Mouse (Mus musculus): ENCODE measurements at regions not wholly inside any gene's neighbourhood (a gene's known extent, or its start where the extent isn't known, plus 50 kb on each side); places are given as distances from the start of the nearest gene placed in this dataset.

DNA sequence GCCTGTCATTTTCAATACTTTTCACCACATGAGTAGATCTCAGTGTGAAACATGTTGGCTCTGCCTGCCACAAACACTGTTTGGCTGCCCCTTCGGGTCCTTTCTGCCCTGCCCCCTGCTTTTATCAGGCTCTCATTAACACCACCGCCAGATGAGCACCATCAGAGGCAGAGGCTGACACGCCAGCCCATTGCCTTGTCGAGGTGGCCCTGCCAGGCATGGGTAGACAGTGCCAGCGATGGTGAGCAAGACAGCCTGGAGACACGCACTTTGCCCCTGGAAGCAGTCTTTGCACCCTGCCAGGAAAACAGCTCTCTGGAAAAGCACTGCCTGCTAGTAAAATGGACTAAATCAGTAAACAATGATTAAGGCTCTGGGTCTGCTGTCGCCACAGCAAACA is 158.2 kb downstream of the Gm10295 start:
- DNase-seq: peak; percentile 78 to 79

DNA sequence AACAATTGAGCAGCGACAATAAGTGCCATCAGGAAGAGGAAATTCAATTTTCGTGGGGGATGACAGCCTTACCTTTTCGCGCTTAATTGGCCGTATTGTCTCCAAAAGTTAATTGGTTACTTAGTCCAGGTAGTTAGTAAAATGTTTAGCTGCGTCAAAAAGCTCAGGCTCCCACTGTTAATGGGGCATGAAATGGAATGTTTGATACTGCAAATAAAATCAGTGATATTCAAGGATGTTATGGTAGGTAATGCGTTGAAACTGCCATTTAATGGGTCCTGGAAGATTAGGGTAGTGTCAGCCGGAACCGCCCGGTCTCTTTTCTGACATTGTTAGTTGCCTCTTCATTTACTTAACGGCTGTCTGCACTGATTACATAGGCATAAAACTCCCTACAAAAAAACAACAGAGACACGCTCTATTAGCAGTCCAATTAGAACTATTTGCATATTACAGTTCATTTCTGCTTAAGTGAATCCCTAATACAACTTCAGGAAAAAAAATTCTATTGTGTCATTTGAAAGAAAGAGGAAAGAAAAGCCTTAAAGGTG is 161.0 kb downstream of the Gm10295 start:
- peak; percentile 19 for DNase-seq

DNA sequence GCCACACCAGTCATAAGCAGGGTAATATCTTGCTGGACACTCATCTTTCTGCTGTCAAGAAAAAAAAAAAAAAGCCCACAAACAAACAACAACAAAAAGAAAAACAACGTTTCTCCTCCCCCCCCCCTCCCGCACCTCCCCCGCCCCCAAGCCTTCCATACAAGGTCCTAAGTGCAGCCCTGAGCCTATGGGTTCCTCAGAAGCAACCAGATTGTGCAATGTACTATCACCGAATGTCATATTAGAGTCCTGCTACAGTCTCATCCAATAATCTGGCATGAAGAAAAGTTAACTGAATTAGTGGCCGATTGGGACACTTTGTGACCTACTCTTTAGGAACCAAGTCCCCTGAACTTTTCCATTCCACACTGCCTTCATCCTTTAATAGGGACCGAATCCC is 161.5 kb downstream of the Gm10295 start:
- DNase-seq: no peak

DNA sequence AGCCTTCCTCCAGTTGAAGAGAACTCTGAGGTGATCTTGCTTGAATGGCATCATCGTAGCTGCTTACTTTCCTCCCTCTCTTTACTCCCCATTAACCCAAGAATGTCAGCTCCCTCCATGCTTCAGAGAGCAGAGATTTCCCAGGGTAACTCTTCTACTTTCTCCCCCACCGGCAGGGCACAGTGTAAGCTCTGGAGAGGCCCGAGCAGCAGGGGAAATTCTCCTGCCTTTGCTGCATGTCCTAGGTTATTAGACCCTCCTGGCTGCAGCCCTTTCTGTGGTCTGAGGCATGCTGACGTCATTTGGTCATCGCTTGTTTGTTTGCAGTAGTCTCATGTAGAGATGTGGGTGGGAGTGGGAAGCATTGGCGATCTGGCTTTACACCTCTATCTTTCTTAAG is 163.2 kb downstream of the Gm10295 start:
- DNase-seq: peak; percentile 12 to 17

DNA sequence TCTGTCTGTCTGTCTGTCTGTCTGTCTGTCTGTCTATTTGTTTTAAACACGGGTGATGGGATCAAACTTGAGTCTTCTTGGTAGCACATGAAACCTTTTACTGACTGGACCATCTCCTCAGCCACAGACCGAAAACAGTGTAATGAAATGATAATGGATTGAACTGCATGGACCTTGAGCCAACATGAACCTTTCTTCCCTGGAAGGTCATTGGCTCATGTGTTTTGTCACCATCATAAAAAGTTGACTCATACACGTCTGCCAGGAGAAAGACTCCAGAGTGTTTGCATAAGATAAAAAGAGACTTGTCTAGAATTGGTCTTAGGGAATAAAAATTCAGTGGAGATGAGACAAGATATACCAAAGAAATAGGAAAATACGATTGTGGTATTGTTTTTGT is 176.4 kb downstream of the Gm10295 start:
- no peak for DNase-seq

DNA sequence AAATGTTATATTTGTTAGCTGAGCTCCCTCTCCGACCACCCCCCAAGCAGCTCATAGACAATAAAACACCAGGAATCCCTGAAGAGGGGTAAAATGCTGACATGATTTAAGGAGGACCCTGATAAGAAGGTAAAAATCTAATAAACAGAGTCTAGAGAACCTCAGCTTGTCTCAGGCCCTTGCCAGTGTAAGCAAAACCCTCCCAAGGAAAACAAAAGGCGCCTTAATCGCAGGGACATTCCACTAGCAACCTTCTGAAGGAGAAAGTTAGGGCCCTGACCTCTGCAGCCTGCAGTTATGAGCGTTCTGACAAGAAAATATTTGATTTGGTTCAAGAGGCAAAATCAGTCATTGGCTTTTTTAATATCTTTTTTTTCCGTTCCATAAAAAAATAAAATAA is 212.2 kb downstream of the Gm10295 start:
- peak; percentile 12 to 55 for DNase-seq

DNA sequence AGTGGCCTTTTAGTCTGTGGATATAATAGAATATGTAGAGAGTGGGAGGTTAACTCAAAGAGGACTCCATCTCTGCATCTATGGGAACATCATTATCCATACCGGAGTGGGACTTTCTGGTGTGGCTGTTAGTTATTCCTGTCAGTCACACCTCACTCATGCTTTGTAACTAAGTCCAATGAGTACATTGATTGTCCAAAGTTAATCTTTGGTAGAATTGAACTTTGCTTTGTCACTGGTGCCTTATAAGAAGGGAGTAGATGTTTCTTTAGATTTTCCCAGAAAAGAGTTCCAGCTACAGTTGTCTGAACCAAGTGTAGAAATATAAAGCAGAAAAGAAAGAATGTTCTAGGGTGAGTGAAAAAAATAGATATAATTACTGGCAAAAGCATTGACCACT is 221.3 kb downstream of the Gm10295 start:
- no peak for DNase-seq

DNA sequence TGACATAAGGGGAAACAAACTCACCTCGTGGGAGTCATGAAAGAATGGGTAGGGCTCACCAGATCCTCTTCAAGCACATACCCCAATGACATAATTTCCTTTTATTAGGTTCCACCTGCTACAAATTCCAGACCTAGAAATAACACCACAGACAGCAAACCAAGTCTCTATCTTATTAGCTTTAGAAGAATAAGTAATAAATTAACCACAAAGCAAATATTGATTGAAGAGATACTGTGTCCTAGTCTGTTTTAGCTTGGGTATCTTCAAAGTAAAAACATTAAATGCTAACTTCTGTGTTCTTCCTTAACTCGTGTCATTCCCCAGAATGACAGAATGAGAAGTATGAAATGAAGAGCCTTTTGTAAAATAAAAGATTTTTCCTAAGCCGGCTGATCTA is 222.4 kb downstream of the Gm10295 start:
- DNase-seq: no peak

DNA sequence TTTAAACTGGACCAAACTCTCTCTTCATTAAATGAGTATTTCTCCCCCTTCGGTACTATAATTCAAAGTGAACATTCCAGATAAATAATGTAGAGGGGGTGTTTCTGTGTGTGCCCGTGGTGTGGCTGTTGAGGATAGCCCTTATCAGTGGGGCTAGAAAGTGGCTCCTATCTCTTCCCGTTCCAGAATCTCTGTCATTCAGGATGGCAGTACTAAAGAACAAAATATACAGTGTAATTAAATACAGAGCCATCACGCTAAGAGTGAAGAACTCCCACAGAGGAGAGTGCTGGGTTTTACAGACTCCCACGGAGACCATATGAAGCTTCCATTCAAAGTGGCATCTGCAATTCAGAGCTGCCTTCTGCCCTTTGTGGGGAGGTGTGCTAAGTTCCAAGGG is 229.8 kb downstream of the Gm10295 start:
- no peak for DNase-seq

DNA sequence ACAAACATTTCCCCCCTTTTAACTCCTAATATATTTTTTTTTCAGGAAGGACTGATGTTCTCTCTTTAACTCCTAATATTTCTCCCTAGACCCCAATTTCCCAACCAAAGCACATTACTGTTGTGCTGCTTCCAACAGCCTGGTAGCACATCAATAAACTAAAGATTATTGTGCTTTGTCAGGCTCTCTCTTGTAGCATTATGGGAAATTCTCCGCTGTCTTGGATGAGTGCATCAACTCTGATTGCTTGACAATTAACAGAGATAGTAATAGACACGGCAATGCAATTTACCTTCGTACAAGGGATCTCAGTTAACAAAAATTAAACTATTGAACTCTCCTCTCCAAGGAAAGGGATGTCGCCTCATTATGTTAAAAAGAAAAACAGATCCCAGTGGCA is 230.3 kb downstream of the Gm10295 start:
- no peak for DNase-seq

DNA sequence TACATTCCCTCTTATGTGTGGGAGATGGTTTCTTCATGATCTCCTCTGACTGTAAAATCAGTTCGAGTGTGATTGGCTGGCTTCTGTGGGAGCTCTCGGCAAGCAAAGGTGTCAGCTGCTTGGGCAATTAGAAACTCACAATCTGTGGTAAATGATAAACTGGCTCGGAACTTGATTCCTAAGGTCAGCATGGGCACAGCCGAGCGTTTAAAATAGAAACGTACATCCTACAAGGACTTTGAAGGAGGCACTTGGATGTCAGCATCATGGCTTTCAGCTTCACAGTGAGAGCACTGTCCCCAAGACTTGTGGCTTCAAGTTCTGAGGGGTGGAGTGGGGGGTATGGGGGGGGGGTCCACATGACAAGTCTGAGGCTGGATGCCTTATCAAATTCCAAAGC is 231.3 kb downstream of the Gm10295 start:
- DNase-seq: peak; percentile 44 to 64

DNA sequence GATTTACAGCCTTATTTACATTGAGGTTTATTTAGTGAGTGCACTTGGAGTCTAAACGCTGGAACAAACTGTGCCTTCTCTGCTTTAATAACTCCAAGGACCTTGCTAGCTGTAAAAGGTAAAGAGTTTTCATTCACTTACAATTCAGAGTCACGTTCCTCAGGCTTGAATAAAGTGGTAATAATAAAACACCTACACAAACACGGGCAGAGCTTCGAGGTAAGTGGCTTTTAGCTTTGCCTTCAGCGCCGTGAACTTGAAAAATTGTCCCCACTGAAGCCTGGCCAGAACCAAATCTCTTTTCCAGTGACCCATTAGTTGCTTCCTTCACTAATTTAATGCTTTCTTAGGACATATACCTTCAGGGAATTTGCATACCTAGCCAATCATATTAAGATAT is 244.2 kb downstream of the Gm10295 start:
- peak; percentile 25 to 59 for DNase-seq

DNA sequence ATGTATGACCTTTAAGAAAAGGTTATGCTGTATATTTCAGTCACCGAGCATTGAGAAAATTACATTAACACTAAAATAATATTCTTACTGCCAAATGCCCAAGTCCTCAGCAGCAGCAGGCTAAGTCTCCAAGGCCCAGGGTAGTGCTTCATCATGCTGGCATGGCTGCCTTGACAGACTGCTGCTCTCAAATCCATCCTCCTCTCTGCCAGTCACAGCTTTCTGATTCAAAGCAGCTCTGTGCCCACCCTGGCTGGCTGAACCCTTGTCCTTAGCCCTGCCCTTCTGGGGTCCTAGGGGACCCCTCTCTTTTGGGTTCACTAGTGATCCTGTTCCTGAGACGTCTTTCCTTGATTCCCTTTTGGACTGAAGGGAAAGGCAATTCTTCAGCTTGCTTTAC is 251.0 kb downstream of the Gm10295 start:
- DNase-seq: no peak

DNA sequence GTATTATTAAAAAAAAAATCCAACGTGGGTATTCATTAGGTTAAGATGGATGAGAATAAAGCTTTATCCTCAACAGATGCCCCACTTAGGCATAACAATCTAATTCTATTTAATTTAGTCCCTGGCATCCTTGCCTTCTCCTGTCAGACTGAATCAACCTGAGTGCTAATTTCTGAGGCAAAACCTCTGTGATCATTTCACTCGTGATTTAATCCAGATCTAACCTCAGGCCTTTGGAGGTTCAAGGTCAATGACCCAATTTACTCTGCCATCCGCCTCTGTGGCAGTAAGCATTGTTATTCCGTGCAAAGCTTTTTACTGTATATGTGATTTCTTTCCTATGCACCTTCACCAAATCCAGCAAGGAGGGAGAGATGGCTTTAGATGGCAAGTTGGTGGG is 253.0 kb downstream of the Gm10295 start:
- DNase-seq: no peak

DNA sequence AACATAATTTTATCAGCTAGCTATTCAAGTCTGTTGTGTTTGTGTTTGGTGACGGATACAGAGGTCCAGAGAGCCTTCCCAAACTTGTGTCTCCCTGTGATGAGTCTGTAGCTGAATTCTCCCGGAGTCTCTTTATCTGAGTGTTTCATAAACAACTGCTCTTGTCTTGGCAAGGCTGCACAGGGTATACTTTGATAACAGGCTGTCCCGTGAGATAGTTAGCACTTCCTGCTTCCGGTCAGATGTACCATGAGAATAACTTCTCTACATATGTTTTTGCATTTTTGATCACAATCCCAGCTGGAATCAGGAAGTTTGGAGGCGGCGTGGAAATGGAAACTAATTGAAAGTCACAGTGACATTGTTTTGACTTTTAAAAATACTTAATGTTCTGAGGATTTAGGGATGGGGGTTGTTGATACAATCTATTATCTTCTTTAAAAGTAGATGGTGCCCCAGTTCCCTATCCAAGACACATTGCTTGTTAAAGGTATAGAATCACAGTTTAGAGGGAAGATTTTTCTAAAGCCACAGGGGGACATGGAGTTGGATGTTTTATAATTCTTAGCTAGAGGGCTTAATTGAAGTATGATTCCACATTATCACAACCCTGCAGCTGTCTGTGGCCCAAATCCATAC is 257.9 kb downstream of the Gm10295 start:
- no peak for DNase-seq

DNA sequence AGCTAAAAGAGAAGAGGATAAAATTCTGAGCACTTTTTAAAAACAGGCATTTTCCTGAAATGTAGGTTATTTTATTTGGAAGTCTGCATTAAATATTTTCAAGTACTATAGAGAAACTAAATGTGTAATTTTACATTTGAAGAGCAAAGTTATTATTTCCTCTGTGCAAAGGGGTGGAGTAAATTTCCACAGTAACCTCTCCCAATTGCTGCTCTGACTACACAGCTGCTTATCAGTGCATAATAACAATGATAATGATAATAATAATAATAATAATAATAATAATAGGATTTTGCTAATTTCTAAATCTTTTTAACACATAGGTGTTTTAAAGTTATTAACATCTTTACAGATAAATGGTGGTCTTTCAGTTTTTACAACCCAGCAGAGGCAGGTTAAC is 258.5 kb downstream of the Gm10295 start:
- no peak for DNase-seq

DNA sequence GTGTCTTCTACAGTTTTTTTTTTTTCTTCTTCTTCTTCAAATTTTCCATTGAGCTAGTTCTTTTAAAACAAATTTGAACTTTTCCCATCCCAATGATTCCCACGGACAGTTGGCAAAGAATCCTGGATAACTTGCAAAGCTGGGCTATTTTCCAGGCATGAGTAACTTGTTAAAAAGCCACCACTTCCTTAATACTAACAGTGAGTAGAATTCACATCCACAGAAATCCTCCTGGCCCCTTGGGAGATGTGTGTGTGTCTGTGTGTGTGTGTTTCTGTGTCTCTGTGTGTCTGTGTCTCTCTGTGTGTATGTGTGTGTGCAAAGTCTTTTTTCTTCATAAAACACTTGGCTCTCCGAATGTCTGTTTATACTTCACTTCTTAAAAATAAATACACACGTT is 259.0 kb downstream of the Gm10295 start:
- peak; percentile 31 to 49 for DNase-seq

DNA sequence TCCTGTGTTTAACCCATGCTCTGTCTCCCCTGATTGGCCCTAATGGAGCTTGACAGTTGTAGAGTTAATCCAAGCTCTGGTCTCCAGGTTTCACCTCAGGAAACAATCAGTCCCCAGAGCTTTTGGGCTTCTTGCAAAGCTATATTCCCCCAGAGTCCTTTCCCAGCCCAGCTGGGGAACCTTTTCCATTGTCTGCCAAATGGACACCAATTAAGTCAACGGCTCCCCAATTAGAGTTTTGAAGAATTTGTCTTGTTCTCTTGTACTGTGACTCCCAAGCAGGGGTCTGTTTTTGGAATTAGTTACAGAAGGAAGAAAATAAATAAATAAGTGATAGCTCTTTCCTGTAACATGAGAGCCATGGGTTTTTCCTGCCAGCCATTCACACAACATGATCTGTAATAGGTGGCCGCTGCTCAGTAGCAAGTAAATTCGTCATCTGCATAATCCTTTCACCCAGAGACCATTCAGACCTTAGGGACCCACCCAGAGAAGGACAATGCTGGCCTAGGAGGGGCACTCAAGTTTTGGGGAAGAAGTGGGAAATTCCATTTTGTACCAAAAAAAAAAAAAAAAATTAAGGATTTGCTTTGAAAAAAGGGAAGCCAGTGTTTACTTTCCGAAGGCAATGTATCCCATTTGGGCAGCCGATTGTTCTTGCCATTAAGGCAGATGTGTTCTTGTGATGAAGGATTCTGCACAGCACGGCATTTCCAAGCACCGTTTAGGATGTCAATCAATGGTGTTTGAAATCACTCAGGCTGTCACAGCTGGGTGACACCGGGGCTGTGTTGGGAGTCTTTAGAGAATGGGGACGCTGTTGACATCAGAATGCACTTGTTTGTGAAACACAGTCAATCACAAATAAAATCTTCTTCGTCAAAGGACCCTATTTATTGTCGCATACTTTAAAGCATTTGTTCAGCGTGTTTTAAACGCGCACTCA is 286.6 kb downstream of the Gm10295 start:
- DNase-seq: no peak

DNA sequence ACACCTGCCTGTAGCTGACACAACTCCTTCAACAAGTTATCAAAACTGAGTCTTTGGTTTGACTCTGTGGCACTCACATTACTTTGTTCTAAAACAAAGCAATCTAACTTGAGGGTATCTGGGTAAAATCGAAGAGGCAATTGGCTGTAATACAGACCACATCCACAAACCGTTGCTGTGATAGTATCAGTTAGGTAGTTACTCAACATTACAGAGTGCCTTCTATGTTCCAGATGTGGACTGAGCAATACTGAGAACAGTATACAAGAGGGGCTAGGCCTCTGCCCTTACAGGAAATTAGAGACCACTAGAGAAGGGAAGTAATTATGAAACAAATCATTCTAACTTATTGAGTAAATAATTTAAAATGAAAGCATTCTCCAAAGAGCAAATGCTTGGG is 300.5 kb downstream of the Gm10295 start:
- DNase-seq: no peak

DNA sequence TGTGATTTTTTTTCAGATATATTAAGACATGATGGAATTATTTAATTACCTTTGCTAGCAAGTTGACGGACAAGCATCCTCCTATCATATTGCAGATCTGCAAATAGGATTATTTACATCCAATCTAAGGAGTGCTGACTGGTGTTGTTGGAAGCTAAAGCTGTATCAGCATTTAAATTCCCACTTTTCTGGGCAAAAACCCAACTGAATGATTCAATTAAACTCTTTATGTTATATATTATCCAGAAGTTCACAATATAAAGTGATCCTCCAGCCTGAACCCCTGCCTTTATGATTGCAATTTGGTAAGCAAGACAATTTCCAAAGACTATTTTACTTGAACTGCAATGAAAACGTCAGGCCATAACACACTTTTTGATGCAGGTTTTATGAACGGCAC is 304.1 kb downstream of the Gm10295 start:
- DNase-seq: no peak

DNA sequence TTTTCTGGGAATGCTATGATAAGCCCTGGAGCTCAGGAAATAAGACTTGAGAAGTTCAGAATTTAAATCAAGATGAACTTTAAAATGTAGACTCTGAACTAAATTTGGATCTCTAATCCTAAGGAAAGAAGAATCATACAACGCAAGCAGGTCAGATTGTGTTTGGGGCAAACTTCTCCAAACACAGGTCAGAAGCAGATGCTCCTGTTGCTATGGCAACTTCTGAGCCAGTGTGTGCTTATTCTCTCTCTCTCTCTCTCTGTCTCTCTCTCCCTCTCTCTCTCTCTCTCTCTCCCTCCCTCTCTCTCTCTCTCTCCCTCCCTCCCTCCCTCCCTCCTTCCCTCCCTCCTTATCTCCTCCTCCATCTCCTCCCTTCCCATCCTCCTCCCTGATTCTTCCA is 304.7 kb downstream of the Gm10295 start:
- no peak for DNase-seq

DNA sequence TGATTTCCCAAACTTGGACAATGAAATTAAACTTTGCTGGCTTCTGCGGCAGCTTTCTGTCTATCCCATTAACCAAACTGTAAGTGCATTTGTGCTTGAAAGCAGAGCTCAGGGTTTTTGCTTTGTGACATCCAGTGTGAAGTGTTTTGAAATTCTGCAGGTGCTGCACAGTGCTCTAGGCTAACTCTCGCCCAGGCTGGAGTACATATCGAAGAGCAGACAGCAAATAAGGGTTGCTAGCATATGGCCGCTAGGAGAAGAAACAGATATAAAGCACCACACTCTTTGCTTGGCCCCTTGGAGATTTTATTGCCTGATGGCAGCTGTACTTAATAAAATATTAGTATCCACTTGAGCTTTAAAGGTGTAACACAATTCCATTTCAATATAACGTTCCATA is 307.5 kb downstream of the Gm10295 start:
- no peak for DNase-seq

DNA sequence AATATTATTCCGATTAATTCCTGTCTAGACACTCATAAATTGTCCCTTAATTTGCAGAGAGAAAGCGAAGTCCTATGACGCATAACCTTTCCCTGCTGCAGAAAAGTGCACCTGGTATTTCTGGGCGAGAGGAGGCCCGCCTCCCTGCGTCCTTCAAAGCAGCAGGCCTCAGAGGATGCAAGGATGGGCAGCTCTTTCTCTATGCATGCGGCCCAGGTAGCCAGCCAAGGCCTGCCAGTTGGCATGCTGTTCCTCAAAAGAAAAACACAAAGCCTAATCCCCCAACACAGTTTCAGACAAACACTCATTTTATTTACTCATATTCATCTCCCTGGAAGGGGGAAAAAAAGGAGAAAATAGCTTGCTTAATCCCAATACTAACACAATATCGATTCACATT is 308.2 kb downstream of the Gm10295 start:
- DNase-seq: no peak

DNA sequence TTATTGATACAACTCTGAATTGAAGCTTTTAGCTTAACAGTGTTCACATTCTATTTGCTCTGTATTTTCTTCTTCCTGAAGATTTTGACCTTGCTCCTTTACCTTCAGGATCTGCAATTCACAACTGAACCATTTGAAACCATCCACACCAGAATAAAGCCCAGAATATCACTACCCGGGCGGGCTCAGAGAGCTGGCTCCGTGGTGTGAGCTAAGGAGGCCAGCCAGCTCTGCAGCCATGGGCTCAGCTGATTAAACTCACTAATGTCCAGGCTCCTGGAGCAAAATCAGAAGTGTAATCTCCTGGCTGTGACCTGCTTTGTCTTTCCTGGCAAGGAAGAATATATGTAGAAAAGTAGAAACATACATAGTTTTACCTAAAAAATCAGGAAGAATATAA is 309.9 kb downstream of the Gm10295 start:
- no peak for DNase-seq

All from kidney, adult 8-10 months (tissue).